Mouse (Mus musculus) adrenal gland, postnatal 10 days (tissue): ENCODE data around the gene Olfr905. TPM values are rescaled to one million over a fixed set of nuclear protein-coding genes. Genes with fewer than 3 reads are reported as not detected.

Experiments used
- DNase-seq: peaks from one replicate; pipeline ENCODE4 v3.0.0; 2021; ENCODE audit warnings: mixed read lengths
- long read RNA-seq, 2 experiments: library from polyadenylated mRNA; stranded (forward); transcript quantifications; one replicate each; pipeline ENCODE4 v2.0.0; 2021
- total RNA-seq, 2 experiments: library from RNA; stranded (reverse); gene quantifications; 2 replicates each; pipeline ENCODE4 v1.2.3; 2021

The Olfr905 gene
- total RNA-seq: not detected
- long read RNA-seq, experiment 1: 0 reads
- long read RNA-seq, experiment 2: 0 reads

- no peak for DNase-seq
Measured at GRCm38 (mm10) chr9:38470807-38471206, at the start of gene Olfr905. Olfr905 (plus strand) TSS chr9:38471107.

- no peak for DNase-seq
Measured at GRCm38 (mm10) chr9:38423801-38424200, 47.1 kb upstream of the Olfr905 start.

GRCm38 (mm10) chr9:38427026-38427425, 43.9 kb upstream of the Olfr905 start:
- DNase-seq: no peak

DNA sequence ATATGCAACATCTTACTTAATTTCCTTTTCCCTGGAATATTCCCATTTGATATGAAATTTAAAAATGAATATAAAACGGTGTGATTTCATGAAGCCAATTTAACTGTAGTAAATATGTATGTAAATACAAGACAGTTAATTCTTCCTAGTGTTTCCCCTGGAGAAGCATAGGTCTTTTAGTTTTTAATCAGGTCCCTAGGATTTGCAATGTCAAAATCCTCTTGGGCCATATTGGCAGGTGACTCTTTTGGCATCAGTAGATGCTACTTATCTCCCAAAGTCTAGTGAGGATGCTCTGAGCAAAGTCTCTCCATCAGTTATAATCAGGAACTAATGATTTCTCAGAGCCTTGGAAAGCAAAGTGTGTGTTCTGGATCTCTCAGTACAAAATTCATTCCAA, 41.8 kb upstream of the Olfr905 start, which contains the start of gene Olfr901:
Gene Olfr901, plus strand, starts transcription at position 301 of the 400 bp plus-strand sequence.
- DNase-seq: no peak

DNA sequence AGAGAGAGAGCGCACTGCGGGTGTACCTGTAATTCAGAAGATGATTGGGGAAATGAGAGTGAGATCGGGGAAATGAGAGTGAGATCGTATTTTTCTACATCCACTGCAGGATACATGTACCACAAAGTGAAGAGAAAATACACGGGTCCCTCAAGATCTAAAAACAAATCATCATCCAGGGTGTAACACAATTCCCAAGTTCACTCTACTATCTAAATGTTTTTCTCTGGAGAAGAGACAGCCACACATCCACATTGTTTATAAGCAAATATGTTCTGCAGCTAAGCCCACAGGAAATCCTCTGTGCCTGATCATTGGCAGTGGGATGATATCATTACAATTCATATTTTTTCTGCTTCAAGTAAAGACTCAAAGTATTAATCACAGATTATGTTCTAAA, 23.6 kb upstream of the Olfr905 start, which contains the start of gene Olfr902:
Gene Olfr902, plus strand, starts transcription at position 301 of the 400 bp plus-strand sequence.
- DNase-seq: no peak

DNA sequence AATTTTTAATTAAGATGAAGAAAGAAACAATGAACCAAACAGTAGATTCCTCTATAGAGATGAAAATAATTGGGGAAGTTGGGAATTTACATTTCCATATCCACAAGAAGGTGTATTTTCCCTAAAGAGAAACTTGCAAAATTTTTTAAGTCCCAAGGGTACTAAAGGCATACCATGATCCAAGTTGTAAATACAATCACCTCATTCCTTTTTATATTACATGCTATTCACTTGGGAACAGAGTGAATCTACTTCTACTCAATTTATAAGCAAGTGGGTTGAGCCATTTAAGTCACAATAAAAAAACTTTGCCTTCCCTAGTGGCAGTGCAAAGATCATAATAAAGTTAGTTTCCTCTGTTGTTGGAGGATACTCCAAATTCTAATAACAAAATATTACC, 8.1 kb upstream of the Olfr905 start, which contains the start of gene Olfr904:
Gene Olfr904, plus strand, starts transcription at position 301 of the 400 bp plus-strand sequence.
- DNase-seq: no peak

- no peak for DNase-seq
Measured at GRCm38 (mm10) chr9:38486785-38487184, 15.9 kb downstream of the Olfr905 start, which contains the start of gene Olfr906. Olfr906 (plus strand) TSS chr9:38487085.

DNA sequence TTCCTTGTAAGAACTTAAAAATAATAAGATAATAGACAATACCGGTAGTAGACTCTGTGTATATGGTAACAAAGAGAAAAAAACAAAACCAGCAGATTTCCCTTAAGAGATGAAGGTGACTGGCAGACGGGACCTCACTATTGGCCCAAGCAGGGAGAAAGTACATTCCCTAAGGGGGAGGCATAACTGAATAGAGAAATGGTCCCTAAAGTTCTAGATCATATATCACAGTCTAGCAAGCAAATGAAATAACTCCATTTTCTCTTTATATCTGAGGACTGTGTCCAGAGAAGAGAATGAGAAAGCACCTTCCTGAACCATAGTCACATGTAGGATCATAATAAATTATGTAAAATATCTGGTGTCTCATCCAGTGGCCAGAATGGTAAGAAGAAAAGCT, 24.6 kb downstream of the Olfr905 start, which contains the start of gene Olfr907:
Gene Olfr907, plus strand, starts transcription at position 301 of the 400 bp plus-strand sequence.
- DNase-seq: no peak

- DNase-seq: no peak
Measured at GRCm38 (mm10) chr9:38512353-38512752, 41.4 kb downstream of the Olfr905 start.

DNA sequence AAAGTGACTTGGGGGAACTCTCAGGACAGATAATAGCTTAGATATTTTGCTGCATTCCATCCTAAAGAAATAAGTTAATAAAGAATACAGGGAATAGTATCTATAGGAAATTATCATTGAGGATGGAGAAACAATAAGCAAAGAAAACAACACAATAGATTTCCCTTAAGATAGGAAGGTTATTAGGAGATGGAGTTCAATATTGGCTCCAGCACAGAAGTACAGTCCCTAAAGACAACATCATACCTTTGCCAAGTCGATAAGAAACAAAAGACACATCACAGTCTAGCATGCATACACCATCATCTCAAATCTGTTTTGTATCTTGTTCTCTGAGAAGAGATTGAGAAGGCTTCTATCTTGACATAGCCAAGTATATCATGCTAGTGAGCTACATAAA, 50.4 kb downstream of the Olfr905 start, which contains the start of gene Olfr911-ps1:
Gene Olfr911-ps1, plus strand, starts transcription at position 301 of the 400 bp plus-strand sequence.
- DNase-seq: no peak

Other genes starting within 250 kb of the Olfr905 start
- not detected for gene Olfr143, start 218.3 kb upstream of the Olfr905 start, total RNA-seq
- gene Olfr895, start 203.3 kb upstream of the Olfr905 start, total RNA-seq: not detected
- gene Olfr896-ps1, start 180.0 kb upstream of the Olfr905 start, total RNA-seq: not detected
- not detected for gene Olfr25, start 142.0 kb upstream of the Olfr905 start, total RNA-seq
- gene Olfr898, start 122.7 kb upstream of the Olfr905 start, total RNA-seq: not detected
- gene Olfr250, start 104.2 kb upstream of the Olfr905 start, total RNA-seq: not detected
- not detected for gene Olfr251, start 94.0 kb upstream of the Olfr905 start, total RNA-seq
- gene Olfr147, start 69.4 kb upstream of the Olfr905 start, total RNA-seq: not detected
- not detected for gene Olfr901, start 41.7 kb upstream of the Olfr905 start, total RNA-seq
- not detected for gene Olfr902, start 23.5 kb upstream of the Olfr905 start, total RNA-seq
- gene Olfr904, start 8.0 kb upstream of the Olfr905 start, total RNA-seq: not detected
- not detected for gene Olfr906, start 16.0 kb downstream of the Olfr905 start, total RNA-seq
- not detected for gene Olfr907, start 24.7 kb downstream of the Olfr905 start, total RNA-seq
- not detected for gene Olfr911-ps1, start 50.5 kb downstream of the Olfr905 start, total RNA-seq
- gene Olfr910, start 66.7 kb downstream of the Olfr905 start, total RNA-seq: not detected
- not detected for gene Olfr912, start 109.1 kb downstream of the Olfr905 start, total RNA-seq
- not detected for gene Olfr913, start 121.7 kb downstream of the Olfr905 start, total RNA-seq
- not detected for gene Olfr914, start 134.0 kb downstream of the Olfr905 start, total RNA-seq
- not detected for gene Olfr916, start 188.8 kb downstream of the Olfr905 start, total RNA-seq
- gene Olfr917, start 194.7 kb downstream of the Olfr905 start, total RNA-seq: not detected
- not detected for gene Olfr918, start 203.5 kb downstream of the Olfr905 start, total RNA-seq
- not detected for gene Olfr919, start 232.6 kb downstream of the Olfr905 start, total RNA-seq
- 10 to 100 TPM; 33.2 to 37.9 TPM for gene Vwa5a, start 247.2 kb downstream of the Olfr905 start, total RNA-seq